Mouse (Mus musculus) embryo, embryonic 10 days (tissue): Measurements from ENCODE around the gene Mdga1.
A peak's percentile ranks its signal among the peaks of the same experiment; 100 is the strongest.
"Not testable (repeated sequence)": the region's sequence is repeated elsewhere in the genome, so short reads cannot be mapped to it uniquely, and the experiment has no call there.

Source experiments
- DNase-seq: peaks from one replicate; pipeline ENCODE4 v3.0.0-alpha.2; 2015; ENCODE audit warnings: low spot score

Mdga1 gene

GRCm38 (mm10) chr17:29798151-29798550 lies 171.7 kb downstream of the Mdga1 start:
- DNase-seq, result no peak

- DNase-seq, result peak; percentile 39
Observed at GRCm38 (mm10) chr17:29796787-29797186, 173.1 kb downstream of the Mdga1 start.

- DNase-seq, result peak; percentile 81
Observed at GRCm38 (mm10) chr17:29796086-29796485, 173.8 kb downstream of the Mdga1 start.

GRCm38 (mm10) chr17:29795050-29795770 lies 174.7 kb downstream of the Mdga1 start:
- DNase-seq, result peak; percentile 54

- no peak for DNase-seq
Observed at GRCm38 (mm10) chr17:29791531-29792050, 178.3 kb downstream of the Mdga1 start.

- DNase-seq, result no peak
Observed at GRCm38 (mm10) chr17:29790231-29790740, 179.6 kb downstream of the Mdga1 start.

GRCm38 (mm10) chr17:29789715-29790114 lies 180.2 kb downstream of the Mdga1 start:
- DNase-seq, result no peak

GRCm38 (mm10) chr17:29788573-29788972 lies 181.3 kb downstream of the Mdga1 start:
- DNase-seq, result no peak

- no peak for DNase-seq
Observed at GRCm38 (mm10) chr17:29784820-29785219, 185.1 kb downstream of the Mdga1 start.

GRCm38 (mm10) chr17:29781472-29781871 lies 188.4 kb downstream of the Mdga1 start:
- not testable (repeated sequence) for DNase-seq

GRCm38 (mm10) chr17:29778021-29778420 lies 191.9 kb downstream of the Mdga1 start:
- DNase-seq, result no peak
